In genomic region chr6:36523599-36523998, GRCm38 (mm10) we compare ENCODE assay signal across 35 mouse cellular contexts.
"Had no signal": no experiment of that assay in that cellular context is flagged by ENCODE, and none has a peak within 500 bp of the region (broad histone marks: within the 10 kb centered on the region; RNA-seq: fewer than 3 reads in every experiment).

No protein-coding gene starts in this region.

- DNase-seq: heart, adult 2 months; heart, postnatal 10 days; heart, postnatal 14 days; heart, postnatal 4 days; kidney, adult 11 months; kidney, adult 18-20 months; kidney, adult 2 months; kidney, adult 8-10 months; kidney, adult 9 months; kidney, postnatal 10 days; kidney, postnatal 14 days; kidney, postnatal 25 days; kidney, postnatal 36 days; kidney, postnatal 4 days; layer of hippocampus, adult 9-11 months; layer of hippocampus, postnatal 36 days had no signal

- H3K9me3 ChIP-seq: heart, embryonic 10.5 days; heart, embryonic 12.5 days; heart, embryonic 13.5 days; heart, embryonic 15.5 days; hindbrain, embryonic 10.5 days; hindbrain, embryonic 12.5 days; hindbrain, embryonic 13.5 days; hindbrain, embryonic 15.5 days; intestine, embryonic 15.5 days; kidney, embryonic 15.5 days had no signal

- H3K9ac ChIP-seq: heart, embryonic 12.5 days; heart, embryonic 13.5 days; heart, embryonic 15.5 days; hindbrain, embryonic 12.5 days; hindbrain, embryonic 13.5 days; hindbrain, embryonic 14.5 days; hindbrain, embryonic 15.5 days; intestine, embryonic 15.5 days; kidney, embryonic 15.5 days had no signal

- H3K27ac ChIP-seq: heart, adult 2 months; heart, embryonic 10.5 days; heart, embryonic 13.5 days; heart, embryonic 15.5 days; hindbrain, embryonic 10.5 days; hindbrain, embryonic 12.5 days; hindbrain, embryonic 13.5 days; hindbrain, embryonic 14.5 days; hindbrain, embryonic 15.5 days; hindbrain, postnatal 0 days; intestine, embryonic 15.5 days; kidney, embryonic 15.5 days; kidney, postnatal 0 days; layer of hippocampus, adult 2 months had no signal

- H3K36me3 ChIP-seq: hindbrain, embryonic 10.5 days; hindbrain, embryonic 12.5 days; hindbrain, embryonic 13.5 days; intestine, embryonic 15.5 days; kidney, embryonic 15.5 days had no signal

- ATAC-seq: hindbrain, embryonic 16.5 days; hindbrain, postnatal 0 days; inflammation-experienced regulatory T-cells, adult 6 months; intestine, embryonic 15.5 days; intestine, embryonic 16.5 days; intestine, postnatal 0 days had no signal

- H3K4me3 ChIP-seq: heart, adult 2 months; heart, embryonic 10.5 days; heart, embryonic 12.5 days; heart, embryonic 13.5 days; heart, embryonic 15.5 days; hindbrain, embryonic 10.5 days; hindbrain, embryonic 12.5 days; hindbrain, embryonic 13.5 days; hindbrain, embryonic 15.5 days; intestine, embryonic 15.5 days; kidney, embryonic 15.5 days; layer of hippocampus, adult 2 months had no signal

- H3K4me1 ChIP-seq: heart, embryonic 10.5 days; heart, embryonic 12.5 days; heart, embryonic 15.5 days; hindbrain, embryonic 10.5 days; hindbrain, embryonic 12.5 days; hindbrain, embryonic 13.5 days; hindbrain, embryonic 15.5 days; intestine, embryonic 15.5 days; kidney, embryonic 15.5 days had no signal

- H3K4me2 ChIP-seq: heart, embryonic 11.5 days; heart, embryonic 12.5 days; heart, embryonic 13.5 days; heart, embryonic 15.5 days; hindbrain, embryonic 12.5 days; hindbrain, embryonic 13.5 days; hindbrain, embryonic 14.5 days; hindbrain, embryonic 15.5 days; intestine, embryonic 15.5 days; kidney, embryonic 15.5 days had no signal

- H3K27me3 ChIP-seq: heart, embryonic 12.5 days; heart, embryonic 13.5 days; heart, embryonic 15.5 days; hindbrain, embryonic 12.5 days; hindbrain, embryonic 13.5 days; hindbrain, embryonic 15.5 days; intestine, embryonic 15.5 days; kidney, embryonic 15.5 days had no signal
